Mouse (Mus musculus): Measurements from ENCODE around the gene Sigirr. TPM values are rescaled to one million over a fixed set of nuclear protein-coding genes. Genes with fewer than 3 reads are reported as not detected.
A peak's percentile ranks its signal among the peaks of the same experiment; 100 is the strongest.

Gene Sigirr
- polyA plus RNA-seq, 1 experiment from 2014 or later, result 8.5 TPM

DNA sequence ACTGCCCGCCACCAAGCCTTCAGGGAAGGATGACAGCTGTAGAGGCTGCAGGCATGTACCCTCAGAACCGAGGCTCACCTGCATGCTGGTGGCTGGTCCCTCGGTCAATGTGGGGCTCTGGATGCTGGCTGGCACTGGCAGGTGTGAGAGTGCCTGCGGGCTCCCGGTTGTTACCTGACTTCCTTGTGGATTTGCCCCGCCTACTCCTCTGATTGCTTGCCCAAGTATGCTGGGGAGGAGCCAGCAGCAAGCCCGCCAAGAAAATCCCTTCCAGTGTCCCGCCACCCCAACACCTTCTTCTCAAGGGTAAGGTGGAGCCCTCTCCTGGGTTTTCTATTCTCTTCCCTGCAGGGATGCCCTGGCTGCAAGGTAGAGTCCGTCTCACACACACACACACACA, 17.3 kb upstream of the Sigirr start, which contains the start of gene Ano9:
Gene Ano9 (minus strand): TSS at position 171 of the 400 bp plus-strand sequence.
- H3K27me3 ChIP-seq (ENCODE audit: control insufficient read depth, insufficient read depth, low read length), result no peaks in the 10 kb centered on the region
- no peak within 1 kb of the TSS for H3K4me2 ChIP-seq (ENCODE audit: low read depth, low read length)
- no peak within 1 kb of the TSS for H3K4me3 ChIP-seq (ENCODE audit: low read length)
- H3K9me3 ChIP-seq (replicated peaks; ENCODE audit: control insufficient read depth, low read length), result no peaks in the 10 kb centered on the region
- no peak for ATAC-seq (replicated peaks; ENCODE audit: extremely low read depth, insufficient read depth, low FRiP score)
- no peak within 1 kb of the TSS for H3K9ac ChIP-seq (ENCODE audit: low read length)
- H3K27ac ChIP-seq (ENCODE audit: low read length), result no peak within 1 kb of the TSS
- peaks cover 6% of the 10 kb centered on the region for H3K4me1 ChIP-seq (ENCODE audit: control insufficient read depth, insufficient read depth, low read length)
- H3K36me3 ChIP-seq (ENCODE audit: control insufficient read depth, insufficient read depth), result no peaks in the 10 kb centered on the region
- 17% methylated on average over 9 of the region's 9 CpGs for WGBS

DNA sequence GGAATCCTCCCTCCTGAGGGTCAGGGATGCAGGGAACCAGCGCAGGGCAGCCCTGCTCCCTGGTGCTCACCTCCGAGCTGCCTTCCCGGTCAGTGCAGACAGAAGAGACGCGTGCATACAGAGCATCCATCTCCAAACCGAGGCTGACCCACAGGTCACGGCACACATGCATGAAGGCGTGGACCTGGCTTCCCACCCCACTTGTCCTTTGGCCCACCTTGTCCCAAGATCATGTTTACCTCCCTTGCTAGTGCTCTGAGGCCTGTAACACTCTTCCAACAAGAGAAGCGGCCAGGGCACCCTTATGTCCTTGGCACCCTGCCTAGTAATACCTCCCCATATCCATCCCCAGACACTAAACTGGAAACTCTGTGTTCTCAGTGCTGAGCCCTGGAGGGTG, 15.5 kb upstream of the Sigirr start:
- H3K36me3 ChIP-seq (ENCODE audit: control insufficient read depth, insufficient read depth), result no peaks in the 10 kb centered on the region
- no peak overlapping the region for H3K4me2 ChIP-seq (ENCODE audit: low read depth, low read length)
- ATAC-seq (replicated peaks; ENCODE audit: extremely low read depth, insufficient read depth, low FRiP score), result no peak
- no peaks in the 10 kb centered on the region for H3K4me1 ChIP-seq (ENCODE audit: control insufficient read depth, insufficient read depth, low read length)
- H3K9me3 ChIP-seq (replicated peaks; ENCODE audit: control insufficient read depth, low read length), result no peaks in the 10 kb centered on the region
- WGBS, result 74% methylated on average over 9 of the region's 9 CpGs
- H3K27me3 ChIP-seq (ENCODE audit: control insufficient read depth, insufficient read depth, low read length), result no peaks in the 10 kb centered on the region
- no peak overlapping the region for H3K9ac ChIP-seq (ENCODE audit: low read length)
- H3K4me3 ChIP-seq (ENCODE audit: low read length), result no peak overlapping the region
- H3K27ac ChIP-seq (ENCODE audit: low read length), result no peak overlapping the region

DNA sequence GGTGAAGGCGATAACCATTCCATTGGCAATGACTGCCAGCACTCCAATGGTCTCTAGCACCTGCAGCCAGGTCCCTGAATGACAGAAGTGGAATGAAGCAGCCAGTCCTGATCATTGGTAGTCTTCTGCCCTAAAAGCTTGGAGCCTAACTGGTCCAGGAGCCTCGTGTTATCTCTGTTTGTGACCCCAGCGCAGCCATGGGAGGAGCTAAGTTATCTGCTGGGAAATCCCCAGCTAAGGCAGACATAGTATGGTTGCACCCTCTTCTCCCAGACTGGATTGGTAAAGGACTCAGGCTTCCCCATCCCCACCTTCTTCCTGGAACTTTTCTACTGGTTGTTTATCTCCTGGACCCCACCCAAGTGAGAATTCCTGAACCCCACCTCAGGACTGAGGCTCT, 2.8 kb upstream of the Sigirr start:
- no peak for ATAC-seq (replicated peaks; ENCODE audit: extremely low read depth, insufficient read depth, low FRiP score)
- H3K36me3 ChIP-seq (ENCODE audit: control insufficient read depth, insufficient read depth), result no peaks in the 10 kb centered on the region
- peaks cover 7% of the 10 kb centered on the region for H3K27me3 ChIP-seq (ENCODE audit: control insufficient read depth, insufficient read depth, low read length)
- no peaks in the 10 kb centered on the region for H3K9me3 ChIP-seq (replicated peaks; ENCODE audit: control insufficient read depth, low read length)
- H3K4me2 ChIP-seq (ENCODE audit: low read depth, low read length), result no peak overlapping the region
- WGBS, result 45% methylated on average over 3 of the region's 3 CpGs
- H3K9ac ChIP-seq (ENCODE audit: low read length), result no peak overlapping the region
- H3K27ac ChIP-seq (ENCODE audit: low read length), result no peak overlapping the region
- H3K4me1 ChIP-seq (ENCODE audit: control insufficient read depth, insufficient read depth, low read length), result peaks cover 7% of the 10 kb centered on the region
- no peak overlapping the region for H3K4me3 ChIP-seq (ENCODE audit: low read length)

DNA sequence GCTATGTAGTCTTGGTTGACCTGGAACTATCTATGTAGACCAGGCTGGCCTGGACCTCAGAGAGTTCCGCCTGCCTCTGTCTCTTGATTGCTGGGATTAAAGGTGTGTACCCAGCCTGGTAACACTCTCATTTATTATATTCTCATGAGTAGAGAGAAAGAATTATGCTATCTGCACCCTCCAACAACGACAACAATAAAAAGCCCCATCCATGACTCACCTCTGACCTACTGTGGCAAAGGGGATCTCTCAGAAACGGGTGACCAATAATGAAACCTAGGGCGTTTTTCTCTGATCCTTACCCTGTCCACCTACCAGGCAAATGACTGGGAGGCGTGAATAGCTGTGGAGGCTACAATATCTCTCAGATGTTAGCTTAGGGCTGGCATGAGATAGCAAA, 3.2 kb downstream of the Sigirr start:
- Histone ChIP-seq H3K9me3 (replicated peaks; ENCODE audit: control insufficient read depth, low read length) (no peaks in the 10 kb centered on the region), H3K27ac (ENCODE audit: low read length) (0 out of 2 replicates have a peak overlapping the region, but pooled peaks have one; percentile 16), H3K4me1 (ENCODE audit: control insufficient read depth, insufficient read depth, low read length) (peaks cover 13% of the 10 kb centered on the region), H3K4me2 (ENCODE audit: low read depth, low read length) (no peak overlapping the region), H3K36me3 (ENCODE audit: control insufficient read depth, insufficient read depth) (no peaks in the 10 kb centered on the region), H3K4me3 (ENCODE audit: low read length) (no peak overlapping the region), H3K9ac (ENCODE audit: low read length) (no peak overlapping the region), H3K27me3 (ENCODE audit: control insufficient read depth, insufficient read depth, low read length) (peaks cover 7% of the 10 kb centered on the region)
- WGBS, result 78% methylated on average over 5 of the region's 5 CpGs
- no peak for ATAC-seq (replicated peaks; ENCODE audit: extremely low read depth, insufficient read depth, low FRiP score)

DNA sequence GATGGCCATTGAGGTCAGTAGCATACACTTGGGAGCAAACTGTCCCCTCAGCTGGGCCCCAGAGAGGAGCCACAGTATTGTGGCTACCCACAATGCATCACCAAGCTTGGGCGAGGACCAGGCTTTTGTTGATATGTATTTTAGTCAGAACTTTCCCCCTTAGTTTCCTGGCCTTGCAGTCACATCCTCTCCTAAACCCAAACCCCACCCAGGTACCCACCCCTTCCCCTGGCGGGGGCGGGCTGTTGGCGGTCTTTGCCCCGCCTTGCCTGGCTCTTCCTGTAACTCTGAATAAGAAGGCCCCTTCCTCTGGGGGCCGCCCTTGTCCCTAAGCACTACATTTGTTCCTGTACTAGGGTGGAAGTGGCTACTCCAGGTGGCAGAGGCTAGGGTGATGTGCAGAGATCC, 3.7 kb downstream of the Sigirr start:
- H3K4me2 ChIP-seq (ENCODE audit: low read depth, low read length), result peak overlapping the region; percentile 52
- no peaks in the 10 kb centered on the region for H3K9me3 ChIP-seq (replicated peaks; ENCODE audit: control insufficient read depth, low read length)
- no peak overlapping the region for H3K9ac ChIP-seq (ENCODE audit: low read length)
- ATAC-seq (replicated peaks; ENCODE audit: extremely low read depth, insufficient read depth, low FRiP score), result peak; percentile 73
- WGBS, result 18% methylated on average over 6 of the region's 6 CpGs
- H3K27me3 ChIP-seq (ENCODE audit: control insufficient read depth, insufficient read depth, low read length), result peaks cover 8% of the 10 kb centered on the region
- H3K4me1 ChIP-seq (ENCODE audit: control insufficient read depth, insufficient read depth, low read length), result peaks cover 16% of the 10 kb centered on the region
- H3K4me3 ChIP-seq (ENCODE audit: low read length), result peak overlapping the region; percentile 9
- peak overlapping the region; percentile 52; the same call in 1 of the 2 replicates for H3K27ac ChIP-seq (ENCODE audit: low read length)
- H3K36me3 ChIP-seq (ENCODE audit: control insufficient read depth, insufficient read depth), result no peaks in the 10 kb centered on the region

DNA sequence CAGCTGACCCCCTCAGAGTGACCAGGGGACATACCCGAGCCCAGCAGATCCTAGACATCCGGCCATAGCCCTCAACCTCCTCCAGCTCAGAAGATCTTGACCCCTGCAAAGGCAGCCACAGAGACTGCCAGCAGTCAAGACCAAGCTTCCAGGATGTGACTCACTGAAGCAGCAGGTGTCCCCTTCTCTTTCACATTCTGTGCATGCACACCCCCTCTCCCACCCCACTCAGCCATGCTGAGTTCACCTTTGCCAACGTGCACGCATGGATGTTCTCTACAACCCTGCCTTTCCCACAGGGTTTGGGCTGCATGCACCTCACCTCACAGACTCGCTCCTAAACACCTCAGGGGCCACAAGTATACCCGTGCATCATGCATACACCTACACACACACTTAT, 4.4 kb downstream of the Sigirr start:
- Histone ChIP-seq H3K9ac (ENCODE audit: low read length) (peak overlapping the region; percentile 22; the same call in 1 of the 2 replicates), H3K36me3 (ENCODE audit: control insufficient read depth, insufficient read depth) (no peaks in the 10 kb centered on the region), H3K9me3 (replicated peaks; ENCODE audit: control insufficient read depth, low read length) (no peaks in the 10 kb centered on the region), H3K4me1 (ENCODE audit: control insufficient read depth, insufficient read depth, low read length) (peaks cover 16% of the 10 kb centered on the region), H3K4me3 (ENCODE audit: low read length) (peak overlapping the region; percentile 9), H3K27ac (ENCODE audit: low read length) (peak overlapping the region; percentile 52; the same call in 1 of the 2 replicates), H3K4me2 (ENCODE audit: low read depth, low read length) (peak overlapping the region; percentile 52), H3K27me3 (ENCODE audit: control insufficient read depth, insufficient read depth, low read length) (peaks cover 5% of the 10 kb centered on the region)
- ATAC-seq (replicated peaks; ENCODE audit: extremely low read depth, insufficient read depth, low FRiP score), result no peak
- 74% methylated on average over 6 of the region's 6 CpGs for WGBS

DNA sequence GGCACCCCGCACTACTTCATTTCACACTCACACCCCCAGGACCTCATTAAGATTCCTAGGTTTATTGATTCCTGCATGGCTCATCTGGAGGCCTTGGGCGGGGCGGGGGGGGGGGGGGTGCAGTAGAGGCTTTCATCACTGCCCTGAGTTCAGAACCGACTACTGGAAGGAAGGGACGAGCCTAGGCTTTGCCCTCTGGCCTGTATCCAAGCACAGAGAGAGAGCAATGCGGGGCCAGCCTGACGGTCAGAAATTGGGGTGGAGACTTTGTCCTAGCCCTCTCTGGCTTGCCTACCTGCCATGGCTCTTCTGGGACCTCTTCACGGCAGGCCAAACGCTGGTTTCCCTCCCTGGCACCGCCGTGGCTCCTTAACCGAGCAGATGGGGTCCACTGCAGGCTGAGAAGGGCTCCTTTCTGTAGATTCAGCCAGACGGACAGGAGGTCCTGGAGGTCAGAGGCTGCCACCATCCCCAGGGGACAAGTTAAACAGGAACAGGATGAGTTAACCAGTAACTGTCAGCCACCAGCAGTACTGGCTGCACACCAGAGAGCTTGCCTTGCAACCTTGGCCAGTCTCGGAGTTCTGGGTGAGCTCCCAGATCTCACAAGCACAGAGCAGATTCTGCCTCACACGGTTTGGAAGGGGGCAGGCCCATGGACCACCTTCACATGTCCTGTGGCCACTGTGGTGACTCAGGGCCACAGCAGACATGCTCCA, 5.7 kb downstream of the Sigirr start:
- no peak for ATAC-seq (replicated peaks; ENCODE audit: extremely low read depth, insufficient read depth, low FRiP score)
- Histone ChIP-seq H3K4me2 (ENCODE audit: low read depth, low read length) (no peak overlapping the region), H3K4me1 (ENCODE audit: control insufficient read depth, insufficient read depth, low read length) (peaks cover 12% of the 10 kb centered on the region), H3K36me3 (ENCODE audit: control insufficient read depth, insufficient read depth) (no peaks in the 10 kb centered on the region), H3K9me3 (replicated peaks; ENCODE audit: control insufficient read depth, low read length) (no peaks in the 10 kb centered on the region), H3K27me3 (ENCODE audit: control insufficient read depth, insufficient read depth, low read length) (peaks cover 10% of the 10 kb centered on the region), H3K4me3 (ENCODE audit: low read length) (no peak overlapping the region), H3K27ac (ENCODE audit: low read length) (no peak overlapping the region), H3K9ac (ENCODE audit: low read length) (no peak overlapping the region)
- 56% methylated on average over 15 of the region's 15 CpGs for WGBS

DNA sequence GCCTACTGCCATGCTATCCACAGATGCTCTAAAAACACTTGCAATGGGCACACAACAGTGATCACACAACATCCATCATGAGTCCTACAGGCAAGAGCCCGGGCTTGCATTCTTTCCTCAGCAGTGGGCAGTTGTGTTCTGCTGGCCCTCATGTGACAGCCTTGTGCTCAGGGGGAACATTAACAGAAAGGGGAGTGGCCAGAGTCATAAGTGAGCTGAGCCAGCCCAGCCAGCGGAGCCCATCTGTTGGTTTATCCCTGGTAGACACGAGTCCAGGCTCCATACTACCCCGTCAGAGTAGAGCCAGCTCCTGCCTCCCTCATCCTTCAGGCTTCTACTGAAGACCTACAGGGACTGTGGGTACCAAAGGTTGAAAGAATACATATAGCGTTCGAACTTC, 6.4 kb downstream of the Sigirr start:
- Histone ChIP-seq H3K27ac (ENCODE audit: low read length) (no peak overlapping the region), H3K36me3 (ENCODE audit: control insufficient read depth, insufficient read depth) (no peaks in the 10 kb centered on the region), H3K4me1 (ENCODE audit: control insufficient read depth, insufficient read depth, low read length) (peaks cover 8% of the 10 kb centered on the region), H3K9ac (ENCODE audit: low read length) (no peak overlapping the region), H3K4me3 (ENCODE audit: low read length) (no peak overlapping the region), H3K27me3 (ENCODE audit: control insufficient read depth, insufficient read depth, low read length) (peaks cover 17% of the 10 kb centered on the region), H3K4me2 (ENCODE audit: low read depth, low read length) (no peak overlapping the region), H3K9me3 (replicated peaks; ENCODE audit: control insufficient read depth, low read length) (no peaks in the 10 kb centered on the region)
- no peak for ATAC-seq (replicated peaks; ENCODE audit: extremely low read depth, insufficient read depth, low FRiP score)
- WGBS, result 80% methylated on average over 6 of the region's 6 CpGs

DNA sequence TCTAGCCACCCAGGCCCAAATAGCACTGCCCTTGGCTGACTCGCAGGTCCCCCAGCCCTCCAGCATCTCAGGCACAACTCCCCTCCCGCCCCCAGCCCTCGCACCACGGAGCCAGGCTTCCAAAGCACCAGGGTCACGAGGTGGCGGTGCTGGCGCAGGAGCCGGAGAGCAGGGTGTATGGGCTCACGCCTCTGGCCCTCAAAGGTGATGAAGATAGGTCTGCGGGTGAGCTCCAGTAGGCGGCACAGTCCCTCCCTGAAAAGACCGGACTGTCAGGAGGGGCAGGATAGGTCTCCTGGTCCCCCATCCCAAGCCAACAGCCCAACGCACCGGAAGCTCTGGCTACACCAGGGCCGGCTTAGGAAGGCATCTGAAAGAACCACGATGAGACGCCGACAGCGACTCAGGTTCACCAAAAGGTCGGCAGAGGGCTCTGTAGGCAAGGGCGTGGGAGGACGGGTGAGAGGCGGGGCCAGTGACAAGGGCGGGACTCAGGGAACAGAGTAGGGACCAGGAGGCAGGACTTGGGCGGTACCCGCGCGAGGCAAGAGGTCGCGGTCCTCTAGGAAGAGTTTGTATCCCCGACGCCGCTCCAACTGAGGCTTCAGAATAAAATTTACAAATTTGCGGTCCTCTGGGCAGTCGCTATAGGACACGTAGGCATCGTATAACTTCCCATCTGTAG, 8.2 kb downstream of the Sigirr start:
- ATAC-seq (replicated peaks; ENCODE audit: extremely low read depth, insufficient read depth, low FRiP score), result peak; percentile 78
- Histone ChIP-seq H3K9ac (ENCODE audit: low read length) (peak overlapping the region; percentile 40), H3K4me1 (ENCODE audit: control insufficient read depth, insufficient read depth, low read length) (peaks cover 11% of the 10 kb centered on the region), H3K36me3 (ENCODE audit: control insufficient read depth, insufficient read depth) (no peaks in the 10 kb centered on the region), H3K27ac (ENCODE audit: low read length) (no peak overlapping the region), H3K4me3 (ENCODE audit: low read length) (peak overlapping the region; percentile 37), H3K27me3 (ENCODE audit: control insufficient read depth, insufficient read depth, low read length) (peaks cover 34% of the 10 kb centered on the region), H3K4me2 (ENCODE audit: low read depth, low read length) (peak overlapping the region; percentile 65), H3K9me3 (replicated peaks; ENCODE audit: control insufficient read depth, low read length) (no peaks in the 10 kb centered on the region)
- WGBS, result 7% methylated on average over 37 of the region's 37 CpGs
